Mouse (Mus musculus): ENCODE measurements around the gene Gm45711.
"Not testable (repeated sequence)": the region's sequence is repeated elsewhere in the genome, so short reads cannot be mapped to it uniquely, and the experiment has no call there.

Gm45711 gene

DNA sequence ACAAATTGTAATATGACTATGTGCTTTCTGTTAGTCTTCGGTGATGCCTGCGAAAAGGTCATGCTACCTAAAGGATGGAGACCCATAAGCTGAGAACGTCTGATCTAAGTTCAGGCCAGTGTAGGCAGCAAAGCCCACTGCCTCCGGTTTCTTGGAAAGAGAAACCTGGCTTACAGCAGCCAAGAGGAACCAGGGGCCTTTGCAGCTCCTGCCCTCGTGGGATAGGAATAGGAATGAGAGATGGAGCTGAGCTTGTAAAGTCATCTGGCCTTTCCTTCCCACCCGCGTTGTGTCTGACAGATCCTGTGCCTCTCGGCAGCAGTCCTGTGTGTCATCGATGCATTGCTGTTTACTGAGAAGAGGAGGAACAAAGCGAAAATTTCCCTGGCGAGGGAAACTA, 11.4 kb upstream of the Gm45711 start, which contains the start of gene Gm11020:
Gene Gm11020, plus strand, starts transcription at position 301 of the 400 bp plus-strand sequence.
- not testable (repeated sequence) for DNase-seq (ENCODE audit: low read depth, low spot score)

- DNase-seq (ENCODE audit: low read depth, low spot score) = no peak
These were observed 3.4 kb upstream of the Gm45711 start for GRCm38 (mm10) chr8:104313311-104313710.

GRCm38 (mm10) chr8:104312023-104312422, 2.1 kb upstream of the Gm45711 start:
- not testable (repeated sequence) for DNase-seq (ENCODE audit: low read depth, low spot score)

DNA sequence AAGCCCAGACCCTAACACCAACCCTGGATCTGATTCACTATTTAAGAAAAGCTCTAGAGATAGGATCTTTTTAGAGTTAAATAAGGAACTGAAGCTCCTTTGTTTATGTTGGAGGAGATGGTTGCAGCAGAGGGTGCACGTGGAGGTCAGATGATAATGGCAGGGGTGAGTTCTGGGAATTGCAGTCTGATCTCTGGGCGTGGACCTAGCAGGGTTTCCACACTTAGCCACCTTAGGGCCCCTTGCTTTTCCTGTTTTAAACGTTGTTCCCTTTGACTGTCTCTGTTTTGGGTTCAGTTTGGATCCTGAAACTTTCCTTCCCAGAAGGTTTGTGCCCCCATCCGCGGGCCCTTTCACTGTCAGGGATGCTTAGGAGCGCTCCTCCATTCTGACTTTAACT, 1.5 kb downstream of the Gm45711 start:
- DNase-seq (ENCODE audit: low read depth, low spot score) = not testable (repeated sequence)

DNA sequence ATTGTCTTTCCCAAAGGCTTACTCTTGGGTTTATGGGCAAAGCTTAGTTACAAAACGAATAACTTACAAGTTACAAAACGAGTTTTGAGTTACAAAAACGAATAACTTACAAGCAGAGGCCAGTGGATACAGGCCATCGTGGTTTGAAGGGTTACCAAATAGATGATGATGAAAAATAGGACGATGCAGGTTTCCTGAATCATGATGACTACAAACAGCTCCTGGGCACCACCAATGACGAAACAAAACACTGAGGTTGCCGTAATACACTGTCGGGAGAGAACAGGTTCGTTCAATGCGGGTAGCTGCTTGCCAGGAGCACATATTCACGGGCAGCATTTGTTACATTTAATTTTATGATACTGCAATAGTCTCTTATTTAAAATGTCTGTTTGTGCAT, 4.9 kb downstream of the Gm45711 start:
- DNase-seq (ENCODE audit: low read depth, low spot score) = no peak

DNA sequence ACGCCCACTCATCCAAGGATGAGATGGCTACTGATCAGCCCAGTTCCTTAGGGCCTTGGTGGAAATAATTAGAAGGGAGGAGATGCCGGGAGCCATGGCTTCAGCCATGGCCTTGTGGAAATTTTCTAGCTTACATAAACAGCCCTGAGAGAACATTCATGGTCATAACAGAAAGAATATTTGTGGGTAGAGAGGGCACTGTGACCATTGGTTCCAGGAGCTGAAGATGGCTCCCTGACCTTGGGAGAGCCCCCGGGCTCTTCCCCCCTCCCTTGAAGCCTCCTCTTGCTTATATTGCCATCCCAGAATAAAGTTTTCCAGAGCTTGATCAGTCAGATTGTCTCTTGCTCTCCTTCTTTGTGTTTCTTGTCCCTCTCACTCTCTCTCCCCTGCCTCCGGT, 7.3 kb downstream of the Gm45711 start:
- DNase-seq (ENCODE audit: low read depth, low spot score) = not testable (repeated sequence)

GRCm38 (mm10) chr8:104301577-104301976, 8.3 kb downstream of the Gm45711 start:
- DNase-seq (ENCODE audit: low read depth, low spot score) = peak; percentile 10

DNA sequence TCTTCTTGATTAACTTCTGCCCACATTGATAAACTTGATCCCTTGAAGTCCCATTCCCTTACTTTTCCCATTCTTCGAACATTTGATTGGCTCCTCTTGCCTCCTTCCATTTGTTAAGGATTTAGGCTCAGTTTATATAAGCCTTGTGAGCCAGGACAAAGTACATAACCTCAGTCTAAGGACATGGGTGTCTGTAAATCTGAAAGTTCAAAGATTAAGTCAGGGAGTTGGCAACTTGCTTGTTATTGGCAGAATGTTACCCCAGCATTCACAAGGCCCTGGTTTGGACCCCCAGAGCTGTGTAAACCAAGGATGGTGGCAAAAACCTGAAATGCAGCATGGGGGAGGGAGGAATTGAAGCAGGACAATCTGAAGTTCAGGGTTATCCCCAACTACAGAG, 15.5 kb downstream of the Gm45711 start:
- no peak for DNase-seq (ENCODE audit: low read depth, low spot score)

GRCm38 (mm10) chr8:104293081-104293480, 16.8 kb downstream of the Gm45711 start, which contains the start of gene Cmtm2a:
Gene Cmtm2a, minus strand, starts transcription at chr8:104293181.
- not testable (repeated sequence) for DNase-seq (ENCODE audit: low read depth, low spot score)

GRCm38 (mm10) chr8:104268937-104269440, 40.9 kb downstream of the Gm45711 start:
- DNase-seq (ENCODE audit: low read depth, low spot score) = no peak

GRCm38 (mm10) chr8:104268368-104268767, 41.5 kb downstream of the Gm45711 start:
- no peak for DNase-seq (ENCODE audit: low read depth, low spot score)

GRCm38 (mm10) chr8:104264271-104264935, 45.5 kb downstream of the Gm45711 start:
- DNase-seq (ENCODE audit: low read depth, low spot score) = not testable (repeated sequence)

DNA sequence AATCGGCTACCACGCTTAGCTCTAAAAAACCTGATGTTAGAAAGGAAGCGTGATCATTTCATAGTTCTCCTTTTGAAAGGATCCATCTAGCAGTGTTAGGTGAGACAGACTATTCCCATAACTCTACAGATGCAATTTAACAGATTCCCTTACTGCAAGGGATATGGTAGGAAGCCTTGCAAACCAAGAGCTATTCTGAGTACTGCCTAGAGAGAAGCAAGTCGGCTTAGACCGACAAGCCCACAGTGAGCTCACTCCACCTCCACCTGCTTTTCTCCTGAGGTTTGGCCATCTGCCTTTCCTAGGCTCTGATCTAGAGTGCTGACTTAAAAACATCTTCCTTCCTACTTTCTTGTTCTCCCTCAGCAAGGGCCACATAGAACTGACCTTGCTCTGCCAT, 48.1 kb downstream of the Gm45711 start:
- DNase-seq (ENCODE audit: low read depth, low spot score) = not testable (repeated sequence)

DNA sequence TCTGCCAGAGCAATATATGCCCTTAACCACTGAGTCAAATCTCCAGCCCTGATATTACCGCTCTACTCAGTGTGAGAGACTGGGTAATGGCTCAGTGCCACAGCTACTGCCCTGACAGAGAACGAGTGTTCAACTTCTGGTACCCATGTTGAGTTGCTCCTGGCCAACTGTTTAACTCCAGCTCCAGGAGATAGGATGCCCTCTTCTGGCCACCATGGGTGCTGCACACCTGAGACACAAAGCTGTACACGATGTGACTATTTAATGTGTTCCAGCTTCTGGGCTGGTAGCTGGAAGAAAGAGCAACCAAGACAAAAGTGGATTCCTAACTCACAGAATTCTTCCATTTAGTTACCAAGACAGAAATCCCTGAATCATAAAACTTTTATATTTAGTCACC, 56.9 kb downstream of the Gm45711 start:
- no peak for DNase-seq (ENCODE audit: low read depth, low spot score)

- DNase-seq (ENCODE audit: low read depth, low spot score) = no peak
These were observed 58.4 kb downstream of the Gm45711 start for GRCm38 (mm10) chr8:104251461-104251860.

- DNase-seq (ENCODE audit: low read depth, low spot score) = peak; percentile 57
These were observed 59.2 kb downstream of the Gm45711 start, which contains the start of gene Cklf for GRCm38 (mm10) chr8:104250439-104251367. Gene Cklf, plus strand, starts transcription at chr8:104250861.

- DNase-seq (ENCODE audit: low read depth, low spot score) = no peak
These were observed 60.4 kb downstream of the Gm45711 start for GRCm38 (mm10) chr8:104249442-104249996.

- peak; percentile 58 for DNase-seq (ENCODE audit: low read depth, low spot score)
These were observed 61.6 kb downstream of the Gm45711 start, which contains the start of gene Tk2 for GRCm38 (mm10) chr8:104248276-104248675. Gene Tk2, minus strand, starts transcription at chr8:104248558.

DNA sequence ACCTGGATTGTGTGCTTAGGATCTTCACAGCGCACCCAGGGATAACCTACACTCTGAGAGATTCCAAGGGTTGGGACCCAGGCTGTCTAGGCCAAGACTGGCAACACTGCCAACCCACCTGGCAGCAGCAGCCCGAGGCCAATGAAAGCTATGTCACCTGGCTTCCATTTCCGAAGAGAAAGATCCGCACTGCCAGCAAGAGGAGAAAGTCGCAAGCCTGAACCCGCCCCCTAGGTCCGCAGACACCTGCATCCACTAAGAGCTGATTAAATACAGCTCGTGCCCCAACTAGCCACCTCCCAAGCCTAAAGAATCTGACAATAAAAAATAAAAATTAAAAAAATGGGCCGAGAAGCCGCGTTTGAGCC, 62.0 kb downstream of the Gm45711 start:
- no peak for DNase-seq (ENCODE audit: low read depth, low spot score)

DNA sequence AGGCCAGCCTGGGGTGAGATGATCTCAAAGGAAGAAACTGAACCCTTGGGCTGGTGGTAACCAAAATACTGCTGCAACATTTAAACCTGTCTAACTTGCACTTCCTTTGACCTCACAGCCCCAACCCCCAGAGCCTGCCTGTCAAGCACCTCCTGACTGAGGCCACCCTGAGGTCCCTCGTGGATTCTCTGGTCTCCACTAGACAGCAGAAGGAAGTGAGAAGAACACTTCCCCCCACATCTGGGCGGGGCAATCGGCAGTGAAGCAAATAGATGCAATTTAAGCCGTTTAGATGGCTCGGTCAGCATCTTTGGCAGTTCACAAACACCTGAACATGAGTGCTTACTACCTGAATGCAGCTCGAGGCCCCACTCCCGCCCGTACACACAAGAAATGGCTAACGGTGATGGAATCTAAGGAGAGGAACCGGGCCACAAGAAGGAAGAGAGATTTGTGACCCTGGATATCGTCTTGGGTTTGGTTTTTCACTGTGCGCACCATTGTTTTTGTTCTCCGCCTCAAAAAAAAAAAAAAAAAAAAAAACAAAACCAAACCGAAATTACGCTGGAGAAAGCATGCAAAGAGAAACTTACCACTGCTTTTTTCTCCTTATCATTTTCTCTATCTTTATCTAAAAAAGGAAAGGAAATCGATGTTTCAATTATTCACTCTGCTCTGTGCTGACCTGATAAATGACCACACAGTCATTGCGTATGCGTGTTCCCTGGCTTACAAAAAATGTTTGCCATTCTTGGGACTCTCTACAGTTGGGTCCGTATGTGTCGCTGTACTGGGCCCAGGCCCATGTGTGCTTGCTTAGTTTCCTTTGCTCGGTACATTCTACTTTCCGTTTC, 62.6 kb downstream of the Gm45711 start:
- DNase-seq (ENCODE audit: low read depth, low spot score) = no peak

DNA sequence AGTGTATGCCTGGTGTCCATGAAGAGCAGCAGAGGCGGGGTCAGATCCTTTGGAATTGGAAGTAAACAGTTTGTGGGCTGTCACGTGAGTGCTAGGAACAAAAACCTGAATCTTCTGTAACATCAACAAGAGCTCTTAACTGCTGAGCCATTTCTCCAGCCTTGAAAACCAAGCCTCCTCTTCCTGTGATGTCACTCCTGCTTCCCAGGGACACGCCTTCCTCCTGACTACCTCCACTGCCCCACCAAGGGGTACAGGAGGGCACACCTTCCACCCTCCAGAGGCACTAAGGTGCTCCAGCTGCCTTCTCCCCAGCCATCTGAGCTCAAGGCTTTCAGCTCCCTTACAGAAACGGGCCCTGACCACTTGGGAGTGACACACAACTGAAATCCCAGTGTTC, 63.3 kb downstream of the Gm45711 start:
- DNase-seq (ENCODE audit: low read depth, low spot score) = no peak
